Mouse (Mus musculus): Measurements from ENCODE around the gene Ttc21b. TPM values are rescaled to one million over a fixed set of nuclear protein-coding genes. Genes with fewer than 3 reads are reported as not detected.
"Not testable (repeated sequence)": the region's sequence is repeated elsewhere in the genome, so short reads cannot be mapped to it uniquely, and the experiment has no call there.

Ttc21b gene
- 1 to 10 TPM; 4.7 to 6.7 (median 4.8) TPM for polyA plus RNA-seq (2017; shearing (Covaris generic))

DNA sequence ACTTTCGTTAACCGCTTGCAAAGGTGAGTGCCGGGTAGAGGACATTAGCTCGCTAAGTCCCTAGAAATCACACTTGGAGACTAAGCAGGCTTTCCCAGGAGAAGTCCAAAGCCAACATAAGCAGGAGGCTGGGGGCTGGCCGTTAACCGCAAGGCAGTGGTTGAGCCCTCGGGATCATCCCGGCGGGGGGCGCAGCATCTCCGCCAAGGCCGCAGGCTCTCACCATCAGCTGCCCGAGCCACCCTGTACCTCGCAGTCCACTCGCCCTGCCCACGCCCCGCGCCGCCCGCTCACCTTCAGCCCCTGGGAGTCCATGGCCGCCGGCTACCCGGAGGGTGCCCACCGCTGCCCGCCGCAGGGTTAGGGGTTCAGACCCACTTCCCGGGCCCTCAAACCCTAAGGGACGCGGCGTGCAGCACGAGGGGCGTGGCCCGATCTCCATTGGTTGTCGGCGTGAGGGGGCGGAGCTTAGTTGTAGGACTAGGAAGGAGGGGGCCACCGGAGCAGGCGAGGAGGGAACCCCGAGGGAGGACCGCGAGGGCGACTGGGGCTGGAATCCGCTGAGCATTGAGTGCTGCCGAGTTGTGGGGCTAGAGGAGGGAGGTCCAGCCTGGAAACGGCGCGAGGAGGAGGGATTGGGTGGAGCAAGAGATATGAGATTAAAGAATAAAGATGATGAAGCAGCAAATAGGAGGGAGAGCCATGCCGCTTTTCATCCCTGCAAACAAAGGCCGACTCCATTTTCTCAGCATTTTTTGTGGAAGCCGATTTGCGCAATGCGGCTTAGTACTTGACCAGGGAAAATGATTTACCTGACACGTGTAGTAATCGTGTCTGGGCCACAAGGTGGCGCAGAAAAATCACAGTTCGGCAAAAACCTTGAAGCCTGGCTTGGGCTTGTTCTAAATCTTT, at the start of gene Ttc21b:
TSS of gene Ttc21b (minus strand) at position 398 of the 912 bp plus-strand sequence.
- ATAC-seq: peak; percentile 97

DNA sequence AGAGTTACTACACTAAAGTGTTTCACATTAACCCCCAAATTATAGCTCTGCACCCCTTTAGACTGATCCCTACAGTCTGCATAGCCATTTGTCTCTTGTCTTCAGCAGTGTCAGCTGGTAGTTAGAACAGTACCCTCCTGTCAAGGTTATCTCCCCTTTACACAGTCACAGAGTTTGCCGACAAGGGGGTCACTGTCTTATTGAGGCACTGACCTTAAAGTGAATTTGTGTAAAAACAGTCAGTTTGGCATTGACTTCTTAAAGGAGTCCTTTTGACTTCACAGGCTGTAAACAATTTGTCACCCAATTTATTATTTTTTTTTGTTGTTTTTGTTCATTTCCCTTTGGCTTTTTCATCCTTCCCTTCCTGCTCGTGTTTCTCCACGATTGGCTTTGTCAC, 16.1 kb upstream of the Ttc21b start:
- no peak for ATAC-seq

DNA sequence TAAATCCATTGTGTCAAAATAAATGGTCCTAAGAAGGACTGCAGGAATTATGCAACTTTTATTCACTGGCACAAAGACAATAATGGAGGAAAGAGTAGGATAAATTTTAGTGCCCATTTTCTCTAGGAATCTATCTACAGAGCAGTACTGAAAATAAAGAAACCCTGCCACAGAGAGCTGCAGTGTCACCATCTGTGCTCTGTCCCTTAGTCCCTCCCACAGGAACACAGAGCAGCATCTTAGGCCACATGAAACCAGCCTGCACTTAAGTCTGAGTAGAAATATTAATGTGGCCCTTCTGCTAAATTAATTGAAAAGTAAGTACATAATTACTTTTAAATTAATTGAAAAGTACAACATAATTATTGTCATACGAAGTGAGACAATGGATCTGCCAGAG, 12.4 kb downstream of the Ttc21b start:
- ATAC-seq: no peak

DNA sequence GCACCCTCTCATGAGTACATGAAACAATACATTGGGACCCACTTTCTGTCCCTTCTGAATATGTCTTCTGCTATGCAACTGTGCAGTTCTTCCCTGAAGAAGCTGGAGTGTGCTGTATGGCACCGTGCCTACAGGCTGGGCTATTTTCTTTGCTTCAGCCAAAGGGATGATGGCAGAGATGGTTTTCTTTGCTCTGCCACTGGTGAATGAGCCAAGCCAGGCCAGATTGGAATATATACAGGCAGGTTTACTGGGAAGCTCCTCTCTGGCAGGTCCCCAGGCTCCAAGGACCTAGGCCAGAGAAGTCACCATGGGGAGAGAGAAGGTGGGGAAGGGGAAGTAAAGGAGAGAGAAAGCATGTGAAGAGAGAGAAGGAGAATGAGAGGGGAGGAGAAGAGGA, 16.1 kb downstream of the Ttc21b start:
- no peak for ATAC-seq

DNA sequence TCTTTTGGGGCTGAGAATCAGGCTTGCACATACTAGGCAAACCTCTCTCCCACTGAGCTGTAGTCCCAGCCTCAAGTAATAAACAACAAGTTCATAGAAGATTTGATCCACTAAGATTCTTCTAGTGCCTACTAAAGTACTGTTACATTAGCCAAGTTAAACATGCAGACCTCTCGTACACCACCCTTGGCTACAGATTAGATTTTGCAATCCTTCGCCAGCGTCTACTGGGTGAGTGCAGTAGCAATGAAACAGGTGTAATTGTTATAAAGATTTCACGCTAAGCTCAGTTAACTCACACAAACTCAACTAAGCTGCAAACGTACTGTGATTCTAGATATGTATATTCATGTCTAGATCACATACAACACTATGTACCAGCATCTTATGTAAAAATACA, 17.5 kb downstream of the Ttc21b start:
- no peak for ATAC-seq

DNA sequence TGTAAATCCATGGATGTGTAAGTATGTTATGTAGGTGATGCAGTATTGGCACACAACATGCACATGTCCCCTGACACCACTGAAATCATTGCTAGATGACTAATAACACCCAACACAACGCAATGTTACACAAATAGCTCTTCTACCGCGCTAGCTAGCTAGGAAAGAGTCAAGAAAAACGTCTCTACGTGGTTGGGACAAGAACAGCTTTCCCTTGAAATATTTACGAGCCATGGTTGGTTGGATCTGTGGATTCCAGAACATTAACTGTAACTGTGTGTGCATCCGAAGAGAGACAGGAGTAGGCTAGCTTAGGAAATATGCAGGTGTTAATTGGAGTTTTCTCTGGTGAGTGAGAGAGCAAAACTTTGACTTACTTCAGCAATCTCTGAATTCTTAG, 35.5 kb downstream of the Ttc21b start:
- no peak for ATAC-seq

DNA sequence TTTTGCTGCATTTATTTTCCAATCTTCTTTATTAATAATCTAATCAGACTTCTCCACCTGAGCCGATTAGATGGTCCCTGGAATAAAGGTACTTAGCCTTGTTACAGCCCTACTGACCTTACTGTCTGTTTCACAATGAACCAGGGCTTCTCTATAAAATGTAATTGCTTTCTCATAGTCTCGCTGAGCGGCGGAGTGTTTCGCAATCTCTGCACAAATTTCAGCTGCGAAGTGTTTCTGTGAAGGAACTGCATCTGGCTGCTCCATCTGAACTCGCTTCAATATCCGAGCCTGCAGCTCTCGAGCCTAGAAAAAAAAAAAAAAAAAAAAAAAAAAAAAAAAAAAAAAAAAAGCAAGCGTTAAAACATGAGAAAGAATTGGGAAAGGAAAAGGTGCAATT, 46.5 kb downstream of the Ttc21b start:
- ATAC-seq: no peak

DNA sequence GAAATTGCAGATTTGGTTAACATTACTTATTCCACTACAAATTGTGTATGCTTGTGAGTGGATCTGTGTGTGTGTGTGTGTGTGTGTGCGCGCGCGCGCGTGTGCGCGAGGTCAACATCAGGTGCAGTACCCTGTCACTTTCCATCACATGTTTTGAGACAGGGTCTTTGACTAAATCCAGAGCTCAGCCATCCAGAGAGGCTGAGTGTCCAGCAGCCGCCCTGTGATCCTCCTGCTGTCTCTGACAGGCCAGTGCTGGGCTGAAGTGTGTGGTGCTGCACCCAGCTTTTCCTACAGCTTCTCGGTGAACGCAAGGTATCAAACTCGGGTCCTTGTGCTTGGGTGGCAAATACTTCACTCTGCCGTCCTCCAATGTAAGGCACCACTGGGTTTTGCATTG, 47.1 kb downstream of the Ttc21b start:
- no peak for ATAC-seq

DNA sequence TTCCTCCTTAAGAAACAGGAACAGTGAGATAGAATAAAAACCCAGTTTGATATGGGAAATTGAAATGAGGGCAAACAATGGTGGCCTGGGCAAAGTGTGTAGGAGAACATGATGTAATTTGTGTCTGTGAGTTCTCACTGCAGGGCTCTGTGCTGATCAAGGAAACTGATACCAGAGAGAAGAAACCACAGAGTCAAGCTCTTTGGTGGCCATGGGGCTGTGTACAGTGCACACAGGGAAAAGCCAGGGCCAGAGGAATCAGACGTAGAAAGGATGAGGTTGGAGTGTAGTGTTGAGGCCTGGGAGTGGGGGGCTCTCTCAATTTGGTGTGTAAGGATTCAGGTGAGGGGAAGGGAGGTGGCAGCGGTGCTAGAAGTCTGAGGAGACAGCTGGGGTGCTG, 49.6 kb downstream of the Ttc21b start:
- ATAC-seq: no peak

DNA sequence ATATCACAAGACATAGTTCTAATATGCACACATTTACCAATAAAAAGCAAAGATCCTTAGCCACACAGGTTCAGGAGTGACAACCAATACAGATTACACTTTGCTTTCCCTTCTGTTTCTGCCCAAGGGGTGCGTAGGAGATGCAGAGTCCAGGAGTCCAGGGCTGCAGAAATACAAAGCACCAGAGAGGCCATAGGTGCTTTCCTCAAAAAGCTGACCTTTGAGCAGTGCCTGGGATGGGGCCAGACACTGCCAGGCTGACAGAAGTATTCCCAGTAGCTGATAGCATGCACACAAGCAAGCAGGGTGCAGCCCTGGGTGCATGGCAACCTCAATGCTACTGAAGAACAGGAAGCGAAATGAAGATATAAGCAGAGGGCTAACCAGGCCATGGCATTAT, 52.2 kb downstream of the Ttc21b start:
- ATAC-seq: no peak

DNA sequence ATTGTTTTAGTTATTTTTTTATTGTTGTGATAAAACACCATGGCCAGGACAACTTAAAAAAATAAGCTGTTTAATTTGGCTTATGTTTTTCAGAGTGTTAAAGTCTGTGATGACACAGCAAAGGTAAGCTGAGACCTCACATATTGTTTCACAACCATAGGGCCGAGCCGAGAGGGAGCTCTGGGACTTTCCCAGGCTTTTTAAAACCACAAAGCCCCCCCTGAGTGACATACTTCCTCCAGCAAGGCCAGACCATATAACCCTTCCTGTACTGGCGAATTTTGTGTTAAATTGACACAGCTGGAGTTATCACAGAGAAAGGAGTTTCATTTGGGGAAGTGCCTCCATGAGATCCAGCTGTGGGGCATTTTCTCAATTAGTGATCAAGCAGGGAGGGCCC, 56.2 kb downstream of the Ttc21b start:
- ATAC-seq: no peak

DNA sequence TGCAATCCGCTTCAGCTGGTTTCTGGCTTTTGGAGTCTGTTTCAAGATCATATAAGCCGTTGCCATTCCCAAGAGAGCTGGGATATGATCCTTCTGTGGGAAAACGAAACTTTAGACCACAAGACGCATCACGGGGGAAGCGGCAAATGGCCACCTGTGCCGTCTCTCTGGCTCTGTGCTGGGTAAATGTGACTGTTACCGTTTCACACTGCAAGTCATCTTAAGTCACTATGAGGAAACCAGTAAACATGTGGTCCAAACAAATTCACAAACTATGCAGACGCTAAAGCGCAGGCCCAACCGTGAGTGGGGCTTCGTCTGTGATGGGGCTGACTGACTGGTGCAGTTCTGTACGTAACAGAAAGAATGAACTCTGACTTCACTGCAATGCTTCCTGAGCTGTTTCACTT, 64.7 kb downstream of the Ttc21b start:
- ATAC-seq: peak; percentile 65

DNA sequence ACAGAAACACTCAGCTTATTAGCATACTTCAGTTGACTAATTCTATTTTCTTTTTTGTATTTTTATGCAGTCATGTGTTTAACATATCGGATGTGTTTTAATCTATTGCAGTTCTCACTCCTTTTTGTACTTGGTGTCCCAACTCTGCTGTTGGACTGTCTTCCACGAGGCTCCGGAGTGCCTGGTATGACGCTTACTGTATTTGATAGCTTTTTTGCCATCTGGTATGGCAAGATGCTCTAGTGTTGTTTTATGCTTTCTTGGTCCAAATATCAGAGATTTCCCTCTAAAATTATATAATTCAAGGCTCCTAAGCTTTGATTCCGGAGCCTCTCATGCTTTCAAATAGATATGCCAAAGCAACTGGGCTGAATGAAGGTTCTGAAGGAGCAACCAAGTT, 66.3 kb downstream of the Ttc21b start:
- ATAC-seq: no peak

DNA sequence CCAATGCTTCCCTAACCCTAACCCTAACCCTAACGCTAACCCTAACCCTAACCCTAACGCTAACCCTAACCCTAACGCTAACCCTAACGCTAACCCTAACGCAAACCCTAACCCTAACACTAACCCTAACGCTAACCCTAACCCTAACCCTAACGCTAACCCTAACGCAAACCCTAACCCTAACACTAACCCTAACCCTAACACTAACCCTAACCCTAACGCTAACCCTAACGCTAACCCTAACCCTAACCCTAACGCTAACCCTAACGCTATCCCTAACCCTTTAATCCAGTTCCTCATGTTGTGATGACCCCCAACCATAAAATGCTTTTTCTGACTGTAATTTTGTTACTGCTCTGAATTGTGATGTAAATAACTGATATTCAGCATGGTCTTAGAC, 67.2 kb downstream of the Ttc21b start:
- ATAC-seq: not testable (repeated sequence)

DNA sequence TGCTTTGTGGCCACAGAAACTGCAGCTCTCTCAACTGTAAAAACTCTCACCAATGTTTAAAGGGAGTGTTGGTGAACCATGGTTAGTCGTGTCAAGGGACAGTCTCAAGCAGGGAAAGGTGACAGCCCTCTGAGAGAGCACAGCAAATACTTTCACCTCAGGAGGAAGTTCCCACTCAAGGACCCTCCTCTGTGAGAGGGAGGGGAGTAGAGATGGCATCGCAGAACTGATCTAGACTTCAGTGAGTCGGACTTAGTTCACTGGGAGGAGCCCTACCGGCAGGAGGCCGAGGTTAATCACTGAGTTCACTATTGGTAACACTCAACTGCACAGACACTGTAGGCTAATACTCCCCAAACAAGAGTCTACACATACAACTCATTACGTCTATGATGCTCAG, 68.9 kb downstream of the Ttc21b start:
- no peak for ATAC-seq

DNA sequence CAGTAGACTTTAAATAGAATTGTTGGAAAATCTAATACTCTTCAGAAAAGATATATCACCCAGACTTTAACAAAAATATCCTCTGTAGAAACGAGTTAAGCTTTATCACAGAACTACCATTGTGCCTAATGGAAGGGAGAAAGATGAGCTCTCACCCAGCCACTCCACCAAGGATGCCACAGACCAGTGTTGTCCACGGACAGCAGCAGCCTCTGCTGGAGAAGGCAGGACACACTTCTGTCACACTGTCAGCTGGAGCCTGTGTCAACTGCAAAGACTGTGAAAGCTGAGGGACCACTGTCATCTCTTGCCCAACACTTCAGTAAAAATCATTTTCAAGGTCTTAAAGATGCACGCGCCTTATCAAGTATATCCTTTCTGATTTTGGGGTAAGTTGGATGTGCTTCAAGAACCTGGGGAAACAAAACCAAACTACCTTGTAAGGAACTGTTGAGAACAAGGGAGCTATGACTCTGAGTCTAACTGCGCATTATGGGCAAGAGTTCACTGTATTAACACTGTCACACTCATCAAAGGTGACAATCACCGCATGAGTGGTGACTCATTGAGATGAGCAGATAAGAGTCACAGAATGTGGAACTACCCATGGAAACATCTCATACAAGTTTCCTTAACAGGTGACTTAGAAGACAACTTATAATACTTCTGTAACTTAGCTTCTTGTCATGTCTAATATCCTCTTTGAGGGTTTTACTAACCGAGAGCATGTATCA, 71.8 kb downstream of the Ttc21b start:
- ATAC-seq: peak; percentile 81

DNA sequence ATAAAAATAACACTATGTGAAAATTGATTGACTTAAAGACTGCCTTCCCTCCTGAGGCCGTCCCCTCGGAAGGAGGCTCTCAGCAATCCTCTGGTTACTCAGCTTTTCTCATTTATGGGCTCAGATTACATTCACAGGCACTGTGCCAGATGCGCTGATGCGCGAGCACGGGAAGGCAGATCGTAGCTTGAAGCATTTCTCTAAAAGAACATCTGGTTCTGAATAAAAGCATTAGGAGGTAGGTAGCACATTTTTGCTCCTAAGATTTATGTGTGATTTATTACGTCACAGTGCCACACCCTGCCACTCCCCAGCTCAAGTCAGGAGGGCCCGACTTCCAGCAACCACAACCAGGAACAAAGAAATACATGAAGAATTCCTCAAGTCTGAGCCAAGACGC, 76.1 kb downstream of the Ttc21b start:
- ATAC-seq: no peak

DNA sequence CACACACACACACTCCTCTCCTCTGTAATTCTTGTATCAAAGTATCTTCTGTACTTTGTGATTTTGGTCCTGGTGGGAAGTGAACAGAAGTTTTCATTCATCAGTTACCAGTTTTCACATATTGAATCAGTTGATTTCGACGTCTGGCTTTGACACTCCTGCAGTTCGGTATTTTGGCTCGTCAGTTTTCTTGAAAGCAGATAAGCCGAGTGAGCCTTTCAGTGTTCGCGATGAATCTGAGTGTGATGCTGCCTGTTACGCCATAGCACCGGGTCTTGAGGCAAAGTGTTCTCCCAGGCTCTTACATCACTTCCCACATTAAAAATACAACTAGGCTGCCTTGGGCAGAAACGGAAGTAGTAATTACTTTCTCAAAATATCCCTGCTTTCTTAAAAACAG, 76.6 kb downstream of the Ttc21b start:
- no peak for ATAC-seq

DNA sequence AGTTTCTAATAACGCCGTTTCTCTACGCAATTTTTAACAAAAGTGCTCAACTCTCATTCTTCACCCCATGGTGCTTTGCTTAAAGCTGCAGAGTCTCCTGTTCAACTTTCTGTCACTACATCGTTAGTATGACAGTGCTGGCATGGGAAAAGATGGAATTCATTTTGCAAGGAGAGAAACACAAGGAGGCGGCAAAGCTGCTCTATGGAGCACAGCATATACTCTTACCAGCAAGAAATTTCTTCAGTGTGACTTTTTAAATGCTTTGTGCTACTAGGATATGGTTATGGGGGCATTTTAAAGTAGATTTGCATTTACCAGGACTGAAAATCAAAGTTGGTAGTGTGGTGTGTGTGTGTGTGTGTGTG, 77.6 kb downstream of the Ttc21b start:
- no peak for ATAC-seq

DNA sequence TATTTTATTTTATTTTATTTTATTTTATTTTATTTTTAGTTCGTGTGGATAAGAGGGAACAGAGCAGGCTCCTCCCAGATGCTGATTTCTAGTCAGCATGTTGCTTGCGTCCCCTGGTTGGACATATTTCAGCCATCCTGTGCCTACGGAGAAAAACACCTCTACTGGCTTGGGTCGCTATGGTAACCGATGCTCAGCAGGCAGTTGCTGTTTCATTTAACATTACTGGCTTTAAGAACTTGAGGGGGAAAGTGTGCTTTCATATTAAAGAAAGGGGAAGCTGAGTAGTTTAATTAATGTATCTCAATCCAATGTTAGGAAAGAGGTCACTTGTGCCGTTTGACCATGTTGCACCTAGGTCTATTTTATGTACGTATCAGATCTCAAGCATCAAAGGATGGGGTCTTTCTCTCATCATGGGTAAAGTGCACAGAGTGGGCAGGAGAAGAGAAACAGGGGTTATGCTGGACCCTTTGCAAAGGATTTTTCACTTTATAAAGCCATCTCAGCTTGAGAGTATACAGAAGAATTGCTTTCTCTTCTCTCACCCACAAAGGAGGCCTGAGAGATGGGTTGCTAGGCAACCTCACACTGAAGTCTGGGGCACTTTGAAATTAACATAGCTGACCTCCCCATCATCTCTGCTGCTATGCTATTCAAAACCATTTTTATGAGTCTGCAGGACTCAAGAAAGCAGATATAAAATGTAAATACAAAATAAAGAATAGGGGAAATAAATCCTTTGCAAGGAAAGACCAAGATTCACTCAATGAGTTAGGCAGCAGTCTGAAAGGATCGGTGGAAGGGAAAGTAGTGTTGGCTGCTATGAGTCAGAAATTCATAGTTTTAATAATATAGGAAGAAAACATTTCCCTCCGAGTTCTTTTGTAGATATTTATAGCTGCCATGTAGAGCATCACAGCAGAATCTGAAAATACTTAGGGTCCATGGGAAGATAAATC, 78.2 kb downstream of the Ttc21b start:
- ATAC-seq: no peak

DNA sequence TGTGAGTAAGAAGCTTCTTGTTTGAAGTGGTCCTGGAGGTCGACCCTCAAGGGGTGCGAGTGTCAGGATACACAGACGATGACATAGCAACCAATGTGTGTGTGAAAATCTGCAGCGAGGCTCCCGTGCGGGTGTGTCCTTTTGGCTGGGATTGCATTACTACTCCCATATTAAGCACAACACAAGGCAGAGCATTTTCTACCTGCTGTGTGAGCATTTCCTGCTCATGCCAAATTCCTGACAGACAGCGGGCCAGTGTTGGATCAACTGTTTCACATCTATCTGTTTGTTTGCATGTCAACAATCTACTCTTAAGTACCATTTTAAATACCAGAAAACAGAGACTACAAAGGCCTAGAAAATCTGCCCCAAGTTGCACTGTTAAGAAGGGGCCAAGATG, 79.4 kb downstream of the Ttc21b start:
- ATAC-seq: no peak

DNA sequence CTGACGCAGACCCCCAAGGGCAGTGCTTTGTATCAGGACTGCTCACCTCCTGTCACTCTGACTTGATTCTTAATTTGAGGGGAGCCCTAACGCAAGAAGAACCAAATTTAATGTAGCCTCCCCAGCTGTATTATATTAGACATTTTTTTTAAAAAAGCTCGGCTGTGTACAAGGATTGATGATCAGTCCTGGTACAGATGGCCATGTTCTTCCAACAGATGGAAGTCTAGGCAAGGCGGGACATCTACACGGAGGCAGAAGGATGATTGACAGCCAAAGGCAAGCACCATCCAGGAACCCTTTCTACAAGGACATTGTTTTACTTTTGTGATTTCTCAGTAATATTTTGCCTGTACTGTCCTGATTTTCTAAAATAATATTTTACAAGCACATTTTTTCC, 83.3 kb downstream of the Ttc21b start:
- no peak for ATAC-seq

DNA sequence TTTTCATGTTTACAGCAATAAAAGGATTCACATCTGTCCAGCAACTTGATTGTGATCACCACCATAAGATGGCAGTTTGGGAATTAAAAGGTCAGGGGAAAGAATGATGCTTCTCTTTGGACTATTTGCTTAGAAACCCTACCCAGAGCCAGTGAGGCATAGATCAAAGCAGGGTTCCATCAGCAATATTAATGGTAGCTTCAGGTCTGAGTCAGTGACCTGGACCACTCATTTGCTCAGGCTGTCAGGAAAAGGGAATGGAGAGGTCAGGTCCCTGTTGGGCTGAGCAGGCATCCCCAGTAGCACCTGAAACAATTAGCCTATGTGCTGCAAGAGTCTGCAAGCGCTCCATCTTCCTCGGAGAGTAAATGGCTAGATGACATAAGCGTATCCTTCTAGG, 84.8 kb downstream of the Ttc21b start:
- ATAC-seq: no peak
